Mouse (Mus musculus) cerebellum, adult 18-20 months (tissue): ENCODE results near the gene Gm10570.
A peak's percentile ranks its signal among the peaks of the same experiment; 100 is the strongest.

Source experiments
- DNase-seq, 2 experiments: peaks; one replicate each; pipeline ENCODE4 v3.0.0; 2021

The Gm10570 gene

DNA sequence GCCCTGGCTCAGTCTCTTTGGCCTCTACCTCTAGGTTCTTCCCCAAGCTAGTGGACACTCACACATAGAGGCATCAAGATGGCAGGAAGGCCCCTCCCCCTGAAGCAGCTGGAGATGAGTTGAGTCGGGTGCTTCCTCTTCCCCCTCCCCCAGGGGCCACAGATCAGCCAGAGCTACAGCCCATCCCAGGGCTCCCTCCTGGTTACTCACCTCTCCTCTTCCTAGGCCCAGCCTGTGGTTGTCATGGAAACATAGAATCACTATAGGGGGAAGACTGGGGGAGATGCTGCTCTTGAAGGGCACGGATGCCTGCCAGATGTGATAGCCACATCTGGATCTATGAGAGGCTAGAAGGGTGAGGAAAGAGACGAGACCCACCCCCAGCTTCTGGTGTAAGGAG, 3.7 kb downstream of the Gm10570 start:
- DNase-seq, result no peak

- no peak for DNase-seq
These were observed 6.1 kb downstream of the Gm10570 start for GRCm38 (mm10) chr4:130302285-130302870.

GRCm38 (mm10) chr4:130299629-130300018, 8.8 kb downstream of the Gm10570 start:
- DNase-seq, result no peak

DNA sequence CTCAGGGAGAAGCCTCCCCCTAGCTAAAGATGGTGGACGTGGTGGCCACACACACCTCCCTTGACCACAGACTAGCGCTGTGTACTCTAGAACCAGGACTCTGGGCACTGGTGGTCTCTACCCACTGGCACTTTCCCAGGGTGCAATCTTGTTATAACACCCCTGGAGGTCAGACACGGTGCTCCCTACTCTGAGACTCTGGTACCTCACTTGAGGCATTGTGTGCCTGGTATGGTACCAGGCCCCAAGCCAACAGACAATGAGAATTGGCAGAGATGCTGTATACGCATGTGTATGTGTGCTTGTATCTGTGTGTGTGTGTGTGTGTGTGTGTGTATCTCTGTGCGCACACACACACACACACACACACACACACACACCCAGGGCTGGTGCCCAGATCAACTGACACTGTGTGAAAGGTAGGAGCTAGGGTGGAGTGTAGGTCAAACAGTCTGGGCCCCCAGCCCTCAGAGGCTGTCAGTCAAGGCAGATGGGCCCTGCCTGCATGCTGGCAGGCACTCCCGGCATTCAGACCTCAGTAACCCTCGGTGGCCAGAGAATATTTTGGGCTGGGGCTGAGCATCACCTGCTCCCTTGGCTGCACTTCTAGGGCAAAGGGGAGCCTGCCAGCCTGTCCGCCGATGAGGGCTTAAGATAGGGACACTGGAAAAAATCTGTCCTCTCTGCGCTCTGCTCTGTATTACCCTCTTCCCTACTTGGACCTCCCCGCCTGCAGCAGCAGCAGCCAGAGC, 9.4 kb downstream of the Gm10570 start:
- peak; percentile 69 to 78 for DNase-seq

DNA sequence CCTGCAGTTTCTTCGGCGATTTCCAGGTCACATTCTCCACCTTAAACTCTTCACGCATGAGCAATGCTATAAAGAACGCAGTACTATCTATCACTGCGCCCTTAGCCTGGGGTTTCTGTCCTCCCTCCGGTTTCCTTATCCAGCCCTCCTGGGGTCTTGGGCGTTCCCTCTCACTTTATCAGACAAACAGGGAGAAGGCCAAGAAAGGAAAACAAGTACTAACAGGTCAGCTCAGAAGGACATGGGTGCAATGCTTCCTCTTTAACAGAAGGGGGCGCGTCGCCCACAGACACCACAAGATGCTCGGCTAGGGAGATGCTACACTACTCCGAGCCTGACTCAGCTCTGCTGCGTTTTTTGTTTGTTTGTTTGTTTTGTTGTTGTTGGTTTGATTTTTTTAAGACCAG, 11.3 kb downstream of the Gm10570 start:
- DNase-seq, result peak; percentile 35 to 50

DNA sequence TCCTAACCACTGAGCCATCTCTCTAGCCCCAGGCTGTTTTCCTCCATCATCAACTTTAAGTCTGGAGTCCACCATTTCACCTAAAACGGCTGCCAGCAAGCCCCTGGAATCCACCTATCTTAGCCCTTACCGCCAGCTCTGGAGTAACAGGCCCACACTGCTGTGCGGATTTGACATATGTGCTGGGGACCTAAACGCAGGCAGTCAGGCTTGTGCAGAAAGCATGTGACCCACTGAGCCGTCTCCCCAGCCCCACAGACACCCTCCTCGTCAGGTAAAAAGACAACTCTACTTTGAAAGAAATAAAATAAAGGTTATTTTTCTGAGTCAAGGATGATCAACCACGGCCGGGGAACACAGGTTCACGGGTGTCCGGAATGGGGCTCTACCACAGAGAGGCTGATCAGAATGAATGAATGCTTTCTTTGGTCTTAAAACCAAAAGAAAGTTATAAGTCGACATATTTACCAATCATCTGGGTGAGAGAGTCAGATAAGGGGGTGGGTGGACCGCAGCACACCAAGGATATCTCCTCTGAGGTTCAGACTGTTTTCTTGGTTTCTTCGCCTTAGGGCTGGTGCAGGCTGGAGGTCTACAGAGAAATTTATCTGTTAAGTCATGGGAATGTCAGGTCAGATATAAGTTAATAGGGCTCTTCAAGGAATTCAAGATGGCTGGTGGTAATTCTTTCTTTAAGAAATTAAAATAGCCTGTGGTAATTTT, 12.1 kb downstream of the Gm10570 start:
- no peak for DNase-seq

DNA sequence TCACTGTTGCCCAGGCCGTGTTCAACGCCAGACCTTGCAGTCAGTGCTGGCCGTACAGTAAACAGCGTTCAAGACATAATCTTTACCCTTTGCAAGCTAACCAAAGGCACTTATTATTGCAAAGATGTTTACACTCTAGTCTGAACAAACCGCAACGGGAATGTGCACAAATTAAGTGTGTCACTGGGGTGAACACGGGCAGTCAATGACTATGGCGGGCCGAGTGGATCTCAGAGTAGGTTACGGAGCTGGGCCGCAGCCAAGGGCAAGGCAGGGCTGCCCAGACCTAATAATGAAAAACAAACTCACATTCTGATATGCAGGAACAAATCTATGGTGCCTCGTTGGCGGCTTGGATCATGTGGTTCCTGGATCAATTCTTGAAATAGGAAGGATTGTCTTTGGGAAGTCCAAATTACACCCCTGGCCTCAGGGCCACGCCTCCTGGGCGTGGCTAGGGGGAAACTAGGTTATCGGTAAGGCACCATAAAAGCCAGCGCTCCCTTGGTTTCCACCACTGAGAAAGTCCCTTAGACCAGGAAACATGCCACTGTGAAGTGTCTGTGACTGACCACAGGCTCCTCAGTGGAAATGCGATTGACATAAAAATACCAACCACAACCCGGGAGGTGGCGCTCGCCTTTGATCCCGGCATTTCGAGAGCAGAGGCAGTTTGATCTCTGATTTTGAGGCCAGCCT, 13.3 kb downstream of the Gm10570 start:
- DNase-seq, result no peak

GRCm38 (mm10) chr4:130294513-130294912, 14.0 kb downstream of the Gm10570 start:
- DNase-seq, result no peak

DNA sequence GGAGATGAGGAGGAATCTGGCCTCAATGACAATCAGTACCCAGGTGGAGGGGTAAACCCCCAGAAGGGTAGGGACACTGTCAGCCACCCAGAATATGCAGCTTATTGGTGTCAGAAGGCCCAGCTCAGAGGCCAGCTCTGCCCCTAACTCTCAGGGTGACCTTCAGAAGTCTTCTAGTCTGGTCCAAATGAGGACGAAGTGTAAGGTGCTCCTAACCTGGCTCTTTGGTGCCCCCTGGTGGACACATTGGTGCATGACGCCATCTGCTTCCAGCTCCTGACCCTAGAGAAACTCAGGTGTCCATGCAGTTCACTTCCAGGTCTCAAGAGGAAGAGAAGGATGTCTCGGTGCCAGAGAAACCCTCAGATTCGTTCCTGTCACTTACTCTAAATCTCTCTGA, 16.2 kb downstream of the Gm10570 start:
- peak; percentile 86 to 90 for DNase-seq

GRCm38 (mm10) chr4:130289824-130290223, 18.6 kb downstream of the Gm10570 start:
- no peak for DNase-seq

GRCm38 (mm10) chr4:130286531-130286930, 21.9 kb downstream of the Gm10570 start:
- DNase-seq, result no peak

- no peak for DNase-seq
These were observed 24.6 kb downstream of the Gm10570 start for GRCm38 (mm10) chr4:130283826-130284225.

DNA sequence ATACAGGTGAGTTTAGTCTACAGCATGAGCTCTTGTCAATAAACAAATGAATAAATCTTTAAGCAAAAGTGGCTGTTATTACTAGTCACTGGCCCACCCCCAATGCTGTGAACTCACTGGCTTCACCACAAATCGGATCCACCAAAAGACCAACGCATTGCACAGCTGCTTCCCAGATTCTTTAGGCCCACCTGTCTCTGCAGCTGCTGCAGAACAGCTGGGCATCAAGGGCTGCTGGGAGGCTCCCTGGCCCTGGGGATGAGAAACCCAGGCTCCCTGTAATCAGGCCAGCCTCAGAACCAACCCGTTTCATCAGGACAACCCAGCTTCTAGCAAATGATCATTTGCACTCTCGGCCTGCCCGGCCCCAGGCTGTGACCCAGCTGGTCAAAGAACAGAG, 25.6 kb downstream of the Gm10570 start:
- no peak for DNase-seq

- DNase-seq, result no peak
These were observed 29.4 kb downstream of the Gm10570 start, which contains the start of gene Serinc2 for GRCm38 (mm10) chr4:130279105-130279504. Serinc2 (minus strand) TSS chr4:130279205.

- DNase-seq, result peak in 1 of 2 experiments; percentile 46
These were observed 31.8 kb downstream of the Gm10570 start for GRCm38 (mm10) chr4:130276573-130277176.

GRCm38 (mm10) chr4:130275823-130276105, 32.7 kb downstream of the Gm10570 start:
- no peak for DNase-seq

GRCm38 (mm10) chr4:130275016-130275822, 33.3 kb downstream of the Gm10570 start:
- peak; percentile 71 to 84 for DNase-seq

DNA sequence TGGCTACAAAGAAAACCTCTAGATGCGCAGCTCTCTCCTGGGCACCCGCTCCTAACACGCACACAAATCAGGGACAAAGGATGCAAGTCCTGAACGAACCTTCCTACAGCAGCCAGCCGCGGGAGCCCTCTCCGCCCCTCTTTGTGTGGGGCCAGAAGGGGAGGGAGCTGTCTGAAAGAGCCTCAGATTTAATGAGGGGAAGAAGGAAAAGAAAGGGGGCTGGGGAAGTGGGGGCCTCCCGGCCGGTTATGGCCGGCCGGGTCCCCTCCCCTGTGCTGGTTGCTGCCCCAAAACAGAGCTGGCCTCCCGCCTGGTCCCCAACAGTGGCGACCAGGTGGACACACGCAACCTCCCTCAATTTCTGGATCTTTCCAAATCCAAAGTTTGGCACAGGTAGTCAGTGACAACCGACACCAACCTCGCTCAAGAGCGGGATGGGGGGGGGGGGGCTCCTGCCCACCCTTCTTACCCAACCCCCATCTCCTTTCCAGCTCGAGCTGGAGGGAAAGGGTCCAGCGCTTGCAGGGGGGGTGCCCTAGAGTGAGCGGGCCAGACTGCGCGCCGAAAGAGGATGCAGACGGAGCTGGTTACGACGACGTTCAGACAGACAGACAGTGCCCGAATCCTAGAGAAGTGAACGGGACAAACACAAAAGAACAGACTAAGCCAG, 34.0 kb downstream of the Gm10570 start:
- peak; percentile 68 to 75 for DNase-seq

DNA sequence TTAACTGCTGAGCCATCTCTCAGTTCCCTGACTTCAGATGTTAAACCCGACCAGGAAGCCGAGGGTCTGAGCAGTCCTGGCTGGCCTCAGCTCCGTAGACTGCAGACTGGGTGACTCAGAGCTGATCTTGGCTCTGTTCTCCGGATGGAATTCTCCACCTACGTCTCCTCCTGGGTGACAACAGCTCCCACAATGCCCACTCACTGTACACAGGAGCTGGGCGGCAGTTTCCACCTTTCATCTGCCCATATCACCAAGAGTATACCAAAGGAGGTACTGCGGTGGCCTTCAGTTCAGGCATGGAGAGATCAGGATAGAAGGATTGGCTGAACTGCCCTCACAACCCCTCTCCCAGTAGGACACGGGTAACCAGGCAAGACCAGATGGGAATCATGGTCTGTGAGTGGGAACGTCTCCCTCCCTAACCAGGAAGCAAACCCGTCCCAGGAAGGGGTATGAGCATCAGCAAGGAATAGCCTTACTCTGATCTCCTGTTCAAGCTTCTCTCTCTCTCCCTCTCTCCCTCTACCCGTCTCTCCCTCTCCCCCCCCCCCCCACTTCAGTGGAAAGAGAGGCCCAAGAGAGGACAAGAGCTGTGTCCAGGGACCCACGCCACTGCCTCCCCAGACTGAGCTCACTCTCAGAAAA, 34.7 kb downstream of the Gm10570 start:
- peak; percentile 75 to 82 for DNase-seq

DNA sequence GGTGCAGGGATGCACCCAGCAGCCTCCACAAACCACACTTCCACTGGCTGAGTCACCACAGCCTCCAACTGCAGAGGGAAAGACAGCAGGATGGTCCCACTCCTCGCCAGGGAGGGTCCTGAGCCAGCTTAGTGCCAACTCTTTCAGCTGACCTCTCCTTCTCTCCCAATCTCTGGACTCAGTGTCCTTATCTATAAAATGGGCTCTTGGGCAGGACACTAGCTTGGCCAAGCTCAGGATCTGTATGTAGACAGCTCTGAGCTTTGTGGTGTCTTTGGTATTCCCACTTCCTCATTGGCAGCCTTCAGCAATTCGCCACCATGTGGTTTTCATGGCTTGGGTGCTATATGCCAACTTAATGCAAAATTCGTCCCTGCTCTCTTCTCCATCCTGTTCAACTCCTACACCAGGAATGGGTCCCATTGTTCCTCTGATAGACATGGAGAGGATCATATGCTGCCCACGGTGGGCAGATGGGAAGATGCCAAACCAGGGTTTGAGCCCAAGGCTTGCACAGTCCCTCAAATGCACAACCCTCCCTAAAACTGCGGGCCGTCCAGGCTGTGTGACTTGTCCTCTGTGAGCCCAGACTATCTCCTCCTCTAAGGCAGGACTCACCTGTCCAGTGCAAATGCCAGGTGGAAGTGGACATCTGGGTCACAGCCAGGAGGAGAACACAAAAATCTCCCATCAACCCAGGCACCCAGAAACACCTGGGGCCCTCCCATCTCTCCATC, 37.7 kb downstream of the Gm10570 start:
- DNase-seq, result no peak
